Mouse (Mus musculus): Measurements from ENCODE around the gene Pgpep1l. TPM values are rescaled to one million over a fixed set of nuclear protein-coding genes. Genes with fewer than 3 reads are reported as not detected.

Gene Pgpep1l
- polyA plus RNA-seq, 1 experiment from 2014 or later = not detected

DNA sequence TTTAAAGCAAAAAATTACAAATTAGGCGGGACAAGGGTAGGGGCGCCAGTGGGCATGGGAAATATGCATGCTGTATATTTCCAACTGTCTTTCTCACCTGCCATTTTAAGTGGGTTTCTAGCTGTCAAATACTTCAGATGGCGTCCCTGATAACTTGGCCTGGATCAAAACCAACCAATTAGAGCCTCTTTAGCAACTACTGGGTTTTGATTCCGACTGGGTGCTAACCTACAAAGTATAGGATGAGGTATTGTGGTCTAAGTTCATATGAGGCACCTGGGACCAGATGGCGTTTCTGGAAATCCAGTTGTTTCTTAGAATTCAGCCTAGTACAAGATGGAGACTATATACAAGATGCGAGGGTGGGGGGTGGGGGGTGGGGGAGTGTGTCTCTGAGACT lies 7.8 kb upstream of the Pgpep1l start:
- 95% methylated on average over 6 of the region's 6 CpGs for WGBS

DNA sequence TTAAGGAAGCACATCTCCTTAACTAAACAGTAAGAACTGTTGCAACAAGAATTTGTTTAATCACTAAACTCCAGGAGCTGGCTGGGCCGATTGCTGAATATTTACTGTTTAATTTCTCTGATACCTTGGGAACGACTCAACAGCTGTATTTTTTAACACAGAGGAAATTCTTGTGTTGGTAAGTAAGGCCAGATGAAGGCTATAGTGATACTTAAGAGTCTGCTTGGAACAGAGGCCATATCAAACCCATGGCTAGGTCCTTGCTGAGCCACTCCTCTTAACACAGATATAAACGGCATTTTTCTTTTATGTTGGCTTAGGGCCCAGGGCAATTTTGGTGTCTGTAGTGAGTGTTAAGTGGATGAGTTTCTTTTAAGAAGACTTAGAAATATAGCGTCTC lies 6.5 kb upstream of the Pgpep1l start:
- 85% methylated on average over 4 of the region's 4 CpGs for WGBS
- H3K4me1 ChIP-seq (replicated peaks) = peaks cover 10% of the 10 kb centered on the region
- H3K27ac ChIP-seq = no peak overlapping the region
- no peak overlapping the region for H3K9ac ChIP-seq
- H3K4me2 ChIP-seq = no peak overlapping the region
- H3K4me3 ChIP-seq = no peak overlapping the region
- H3K9me3 ChIP-seq = no peaks in the 10 kb centered on the region
- no peak for ATAC-seq (ENCODE audit: low FRiP score)
- no peaks in the 10 kb centered on the region for H3K36me3 ChIP-seq
- peaks cover 17% of the 10 kb centered on the region for H3K27me3 ChIP-seq

More for the DNA sequence above, 7.8 kb upstream of the Pgpep1l start:
- H3K4me2 ChIP-seq = no peak overlapping the region
- no peaks in the 10 kb centered on the region for H3K36me3 ChIP-seq
- peaks cover 16% of the 10 kb centered on the region for H3K4me1 ChIP-seq (replicated peaks)
- peaks cover 25% of the 10 kb centered on the region for H3K27me3 ChIP-seq
- H3K27ac ChIP-seq = no peak overlapping the region
- no peak overlapping the region for H3K9ac ChIP-seq
- H3K4me3 ChIP-seq = no peak overlapping the region
- ATAC-seq (ENCODE audit: low FRiP score) = no peak
- no peaks in the 10 kb centered on the region for H3K9me3 ChIP-seq

DNA sequence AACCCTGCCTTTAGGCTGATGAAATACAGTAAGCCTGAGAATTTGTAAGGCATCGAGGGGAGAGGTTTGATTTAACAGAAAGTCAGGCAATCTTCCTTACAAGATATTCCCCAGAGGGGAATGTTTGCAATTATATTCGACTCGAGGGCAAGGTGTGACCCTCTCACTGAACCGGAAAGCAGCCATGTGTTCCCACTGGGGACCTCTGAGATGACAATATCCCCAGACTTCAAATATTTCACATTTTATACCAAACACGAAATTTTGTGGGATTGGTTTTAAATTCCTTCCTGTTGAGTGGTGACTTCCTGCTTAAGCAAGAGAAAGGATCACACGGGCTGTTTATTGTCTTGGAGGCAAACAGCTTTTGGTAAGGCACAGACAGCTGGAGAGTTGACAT lies 2.7 kb upstream of the Pgpep1l start:
- Histone ChIP-seq H3K4me3 (no peak overlapping the region), H3K4me1 (replicated peaks) (peaks cover 25% of the 10 kb centered on the region), H3K9me3 (no peaks in the 10 kb centered on the region), H3K27me3 (peaks cover 23% of the 10 kb centered on the region; the same call in 1 of the 2 replicates), H3K36me3 (no peaks in the 10 kb centered on the region), H3K27ac (no peak overlapping the region), H3K4me2 (peak overlapping the region; percentile 21; the same call in 1 of the 2 replicates), H3K9ac (no peak overlapping the region)
- no peak for ATAC-seq (ENCODE audit: low FRiP score)
- WGBS = 20% methylated on average over 6 of the region's 6 CpGs

DNA sequence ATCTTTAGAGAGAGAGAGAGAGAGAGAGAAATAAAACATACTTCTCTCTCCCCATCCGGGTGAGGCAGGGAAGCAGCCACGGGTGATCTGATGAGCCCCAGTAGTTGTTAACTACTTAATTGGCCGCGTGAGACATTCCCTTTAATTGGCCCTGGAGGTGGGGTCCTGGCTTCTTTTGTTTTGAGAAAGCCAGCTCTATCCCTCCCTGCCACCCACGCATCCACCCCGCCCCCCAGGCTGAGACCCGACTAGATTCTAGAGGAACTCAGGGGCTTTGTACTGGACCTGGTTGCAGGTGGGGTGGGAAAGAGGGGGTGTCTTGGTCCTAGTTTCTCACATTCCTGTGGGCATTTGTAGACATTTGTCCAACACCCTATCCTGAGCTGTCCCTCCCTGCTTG lies 1.4 kb upstream of the Pgpep1l start:
- H3K9me3 ChIP-seq = no peaks in the 10 kb centered on the region
- no peaks in the 10 kb centered on the region for H3K36me3 ChIP-seq
- peaks cover 23% of the 10 kb centered on the region; the same call in 1 of the 2 replicates for H3K27me3 ChIP-seq
- H3K4me1 ChIP-seq (replicated peaks) = peaks cover 25% of the 10 kb centered on the region
- ATAC-seq (ENCODE audit: low FRiP score) = no peak
- WGBS = 32% methylated on average over 7 of the region's 7 CpGs
- H3K27ac ChIP-seq = no peak overlapping the region
- H3K4me2 ChIP-seq = no peak overlapping the region
- no peak overlapping the region for H3K4me3 ChIP-seq
- H3K9ac ChIP-seq = no peak overlapping the region

DNA sequence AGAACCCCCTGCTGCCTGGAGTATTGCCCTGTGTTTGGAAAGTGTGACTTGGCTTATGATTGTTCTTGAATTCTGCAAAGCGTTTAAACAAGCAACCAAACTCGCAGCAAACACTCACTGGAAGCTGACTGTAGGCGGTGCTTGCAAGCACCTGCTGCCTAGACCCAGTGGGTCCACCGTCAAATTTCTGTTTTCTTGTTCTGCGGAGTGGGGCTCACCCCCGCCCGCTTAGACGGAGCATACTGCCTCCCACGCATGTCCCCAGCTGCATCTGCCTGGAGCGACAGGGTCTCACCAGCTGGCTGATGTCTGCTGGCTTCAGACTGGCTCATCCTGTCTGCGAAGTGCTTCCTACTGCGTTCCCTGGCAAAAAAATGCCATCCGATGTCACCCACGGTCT lies 498 bp upstream of the Pgpep1l start:
- Histone ChIP-seq H3K36me3 (no peaks in the 10 kb centered on the region), H3K4me1 (replicated peaks) (peaks cover 25% of the 10 kb centered on the region), H3K9ac (no peak overlapping the region), H3K9me3 (no peaks in the 10 kb centered on the region), H3K4me2 (peak overlapping the region; percentile 65), H3K4me3 (peak overlapping the region; percentile 28), H3K27ac (no peak overlapping the region), H3K27me3 (peaks cover 23% of the 10 kb centered on the region; the same call in 1 of the 2 replicates)
- 15% methylated on average over 14 of the region's 14 CpGs for WGBS
- ATAC-seq (ENCODE audit: low FRiP score) = 0 out of 2 replicates have a peak, but pooled peaks have one; percentile 50

DNA sequence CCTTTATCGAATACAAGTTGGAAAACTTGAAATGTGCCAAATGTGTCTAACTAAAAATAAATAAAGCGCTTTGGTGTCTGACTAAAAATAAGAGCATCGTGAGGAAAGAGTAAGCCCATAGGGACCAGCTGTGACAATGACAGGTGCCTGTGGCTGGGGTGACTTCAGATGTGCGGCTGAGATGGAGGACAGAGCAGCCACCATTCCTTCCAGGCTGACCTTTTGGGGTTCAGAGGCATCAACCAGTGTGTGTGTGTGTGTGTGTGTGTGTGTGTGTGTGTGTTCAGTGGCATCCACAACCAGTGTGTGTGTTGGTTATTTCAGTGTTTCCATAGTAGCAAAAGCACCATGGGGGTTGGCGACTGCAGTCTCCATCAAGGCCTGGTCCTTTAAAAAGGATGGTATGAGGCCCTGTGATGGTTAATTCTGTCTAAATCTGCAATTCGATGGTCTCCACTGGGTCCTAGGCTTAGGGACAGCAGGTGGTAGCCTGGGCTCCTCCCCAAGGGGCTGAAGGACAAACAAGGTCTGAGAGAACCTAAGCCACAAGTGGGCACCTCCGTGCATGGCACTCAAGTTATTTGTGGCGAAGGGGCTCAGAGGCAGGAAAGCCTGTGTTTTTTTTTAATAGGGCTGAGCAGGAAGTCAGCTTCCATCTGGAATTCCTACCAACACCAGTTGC lies 546 bp downstream of the Pgpep1l start:
- Histone ChIP-seq H3K4me1 (replicated peaks) (peaks cover 25% of the 10 kb centered on the region), H3K27me3 (peaks cover 23% of the 10 kb centered on the region; the same call in 1 of the 2 replicates), H3K9ac (0 out of 2 replicates have a peak overlapping the region, but pooled peaks have one; percentile 26), H3K36me3 (no peaks in the 10 kb centered on the region), H3K9me3 (no peaks in the 10 kb centered on the region), H3K27ac (no peak overlapping the region), H3K4me2 (peak overlapping the region; percentile 65), H3K4me3 (peak overlapping the region; percentile 28)
- WGBS = 50% methylated on average over 8 of the region's 8 CpGs
- no peak for ATAC-seq (ENCODE audit: low FRiP score)

DNA sequence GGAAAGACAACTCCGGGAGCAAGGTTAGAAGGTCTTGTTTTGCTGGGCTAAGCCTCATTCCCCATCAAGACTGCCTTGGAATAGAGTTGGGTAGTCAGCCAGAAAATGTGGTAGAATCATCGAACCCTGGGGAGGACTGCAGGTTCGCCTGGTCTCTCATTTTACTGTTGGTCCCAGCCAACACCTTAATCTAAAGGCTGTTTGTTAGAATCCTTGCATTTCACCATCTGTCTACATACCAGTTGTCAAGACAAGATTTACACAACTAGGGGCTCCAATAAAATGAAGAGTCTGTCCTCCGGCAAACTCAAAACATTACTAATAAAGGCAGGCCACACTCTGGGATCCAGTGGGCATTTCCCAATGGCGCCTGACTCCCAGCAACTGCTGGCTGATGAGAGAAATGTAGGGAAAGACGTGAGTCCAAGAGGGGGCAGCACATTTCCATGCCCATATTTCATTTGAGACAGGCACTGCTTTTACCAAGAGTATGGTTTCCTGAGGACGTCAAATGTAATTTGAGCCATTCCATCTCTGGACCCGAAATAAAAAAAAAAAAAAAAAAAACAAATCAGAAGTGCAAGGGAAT lies 1.3 kb downstream of the Pgpep1l start:
- Histone ChIP-seq H3K4me3 (no peak overlapping the region), H3K4me2 (no peak overlapping the region), H3K4me1 (replicated peaks) (peaks cover 25% of the 10 kb centered on the region), H3K9ac (no peak overlapping the region), H3K27ac (no peak overlapping the region), H3K9me3 (no peaks in the 10 kb centered on the region), H3K27me3 (peaks cover 23% of the 10 kb centered on the region; the same call in 1 of the 2 replicates), H3K36me3 (no peaks in the 10 kb centered on the region)
- WGBS = 62% methylated on average over 8 of the region's 8 CpGs
- ATAC-seq (ENCODE audit: low FRiP score) = no peak

DNA sequence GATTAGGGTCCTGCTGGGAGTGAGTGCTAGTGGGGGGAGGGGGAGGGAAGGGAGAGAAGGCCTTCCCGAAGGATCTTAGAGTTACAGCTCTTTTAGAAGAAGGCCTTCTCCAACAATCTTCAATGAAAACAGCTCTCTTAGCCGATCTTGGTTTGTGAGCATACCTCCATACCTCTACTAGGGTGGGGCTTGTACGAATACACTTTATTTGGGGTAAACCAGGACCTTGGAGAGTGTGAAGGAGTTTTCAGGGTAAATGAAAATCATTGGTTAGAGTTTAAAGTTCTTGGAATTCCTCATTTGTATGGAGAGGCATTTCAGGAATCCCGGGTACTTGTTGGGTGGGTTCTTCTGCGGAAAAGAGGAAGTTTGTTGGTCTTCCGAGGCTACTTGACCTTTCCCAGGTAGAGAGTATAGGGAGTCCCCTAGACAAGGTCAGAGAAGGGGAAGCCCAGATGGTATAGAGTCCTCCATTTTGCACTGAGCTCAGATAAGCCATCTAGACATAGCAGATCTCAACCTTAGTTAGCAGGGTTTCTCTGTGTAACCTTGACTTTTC lies 4.4 kb downstream of the Pgpep1l start:
- Histone ChIP-seq H3K4me3 (no peak overlapping the region), H3K36me3 (no peaks in the 10 kb centered on the region), H3K27me3 (peaks cover 14% of the 10 kb centered on the region; the same call in 1 of the 2 replicates), H3K4me1 (replicated peaks) (peaks cover 13% of the 10 kb centered on the region), H3K4me2 (no peak overlapping the region), H3K27ac (no peak overlapping the region), H3K9me3 (no peaks in the 10 kb centered on the region), H3K9ac (no peak overlapping the region)
- ATAC-seq (ENCODE audit: low FRiP score) = no peak
- WGBS = 78% methylated on average over 6 of the region's 6 CpGs

DNA sequence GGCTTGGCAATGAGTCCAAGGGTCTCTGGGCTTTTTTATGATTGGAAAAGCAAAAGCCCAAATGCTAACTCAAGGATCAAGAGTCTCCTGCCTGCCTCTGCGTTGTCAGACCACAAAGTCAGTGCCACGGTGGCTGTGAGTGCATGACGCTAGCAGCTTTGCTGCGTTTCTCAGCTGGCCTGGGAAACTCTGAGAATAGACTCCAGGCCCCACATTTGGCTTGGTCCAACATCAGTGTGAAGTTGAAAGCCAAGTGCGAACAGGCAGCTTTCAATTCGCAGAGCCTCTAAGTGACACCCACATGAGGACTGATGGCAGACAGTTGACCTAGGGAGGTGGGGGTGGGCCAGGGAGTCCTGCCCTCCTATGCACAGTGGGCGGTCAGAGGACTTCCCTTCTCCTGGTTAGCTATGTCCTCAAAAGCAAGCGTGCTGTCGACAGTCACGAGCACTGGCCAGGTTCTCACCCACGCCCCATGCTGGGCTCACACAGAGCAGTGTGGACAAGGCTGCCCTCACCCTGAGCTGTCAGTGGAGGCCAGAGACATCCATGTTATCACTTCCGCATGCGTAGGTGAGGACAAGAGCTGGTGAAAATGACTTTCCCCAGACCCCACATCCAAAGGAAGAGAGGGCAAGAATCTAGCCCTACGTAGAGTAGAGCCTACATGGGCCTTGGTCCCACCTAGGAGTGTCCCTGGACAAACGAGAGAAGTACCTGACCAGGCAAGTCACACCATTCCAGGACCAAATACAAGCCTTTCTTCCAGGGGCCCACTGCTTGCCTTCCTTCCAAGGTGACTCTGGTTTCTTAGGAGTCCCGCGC lies 5.5 kb downstream of the Pgpep1l start:
- Histone ChIP-seq H3K27me3 (peaks cover 3% of the 10 kb centered on the region; the same call in 1 of the 2 replicates), H3K9ac (no peak overlapping the region), H3K4me2 (no peak overlapping the region), H3K36me3 (no peaks in the 10 kb centered on the region), H3K4me1 (replicated peaks) (peaks cover 3% of the 10 kb centered on the region; the same call in 1 of the 2 replicates), H3K9me3 (no peaks in the 10 kb centered on the region), H3K4me3 (no peak overlapping the region), H3K27ac (no peak overlapping the region)
- WGBS = 83% methylated on average over 17 of the region's 17 CpGs
- no peak for ATAC-seq (ENCODE audit: low FRiP score)

DNA sequence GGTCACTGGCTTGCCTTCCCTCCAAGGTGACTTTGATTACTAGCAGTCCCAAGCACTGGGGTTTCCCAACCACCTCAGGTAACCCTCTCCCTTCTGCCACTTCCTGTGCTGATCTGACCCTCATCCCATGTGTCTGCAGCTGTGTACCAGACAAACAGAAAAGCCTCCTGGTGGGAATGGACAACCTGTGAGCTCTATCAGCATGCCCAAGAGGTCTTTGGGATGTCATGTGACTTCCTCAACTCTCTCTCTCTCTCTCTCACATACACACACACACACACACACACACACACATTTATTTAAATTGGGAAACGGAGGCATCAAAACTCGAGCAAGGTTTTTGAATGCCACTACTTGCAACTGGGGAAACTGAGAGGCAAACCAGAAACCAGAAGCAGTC lies 6.3 kb downstream of the Pgpep1l start:
- Histone ChIP-seq H3K4me3 (no peak overlapping the region), H3K36me3 (no peaks in the 10 kb centered on the region), H3K4me1 (replicated peaks) (no peaks in the 10 kb centered on the region), H3K9me3 (no peaks in the 10 kb centered on the region), H3K27ac (no peak overlapping the region), H3K27me3 (no peaks in the 10 kb centered on the region), H3K9ac (no peak overlapping the region), H3K4me2 (no peak overlapping the region)
- ATAC-seq (ENCODE audit: low FRiP score) = no peak
- 61% methylated on average over 2 of the region's 2 CpGs for WGBS

DNA sequence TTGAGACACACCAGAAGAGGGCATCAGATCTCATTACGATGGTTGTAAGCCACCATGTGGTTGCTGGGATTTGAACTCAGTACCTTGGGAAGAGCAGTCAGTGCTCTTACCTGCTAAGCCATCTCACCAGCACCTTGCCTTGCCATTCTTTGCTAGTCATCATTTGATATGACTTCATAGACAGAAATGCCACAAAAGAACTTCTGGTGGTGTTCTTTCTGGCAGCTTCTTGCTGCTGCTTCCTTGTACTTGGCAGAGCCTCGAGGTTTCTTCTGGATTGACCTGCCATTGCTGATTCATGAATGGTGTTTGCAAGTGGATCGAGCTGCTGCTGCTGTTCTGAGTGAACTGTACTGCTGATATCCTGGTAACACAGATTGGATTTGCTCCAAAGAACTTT lies 13.1 kb downstream of the Pgpep1l start:
- H3K9me3 ChIP-seq = no peaks in the 10 kb centered on the region
- 94% methylated on average over 3 of the region's 3 CpGs for WGBS
- no peak overlapping the region for H3K9ac ChIP-seq
- H3K4me2 ChIP-seq = no peak overlapping the region
- no peak overlapping the region for H3K4me3 ChIP-seq
- H3K27ac ChIP-seq = no peak overlapping the region
- no peaks in the 10 kb centered on the region for H3K36me3 ChIP-seq
- no peak for ATAC-seq (ENCODE audit: low FRiP score)
- H3K27me3 ChIP-seq = no peaks in the 10 kb centered on the region
- no peaks in the 10 kb centered on the region for H3K4me1 ChIP-seq (replicated peaks)

DNA sequence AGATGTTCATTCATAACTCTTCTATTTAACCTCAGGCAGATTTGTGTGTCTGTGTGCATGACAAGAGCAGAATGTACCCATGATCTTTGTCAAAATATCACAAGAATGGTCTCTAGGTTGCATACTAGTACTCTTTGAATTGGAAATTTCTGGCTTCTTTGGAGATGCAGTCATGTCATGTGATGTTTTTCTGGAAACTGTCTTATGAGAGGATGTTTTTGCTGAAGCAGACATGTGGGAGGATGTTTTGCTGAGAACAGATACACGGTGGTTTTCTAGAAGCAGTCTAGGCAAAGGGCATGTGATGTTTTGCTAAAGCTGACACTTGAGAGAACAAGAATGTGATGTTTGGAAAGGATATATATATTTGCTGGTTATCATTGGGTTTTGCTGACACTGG lies 13.6 kb downstream of the Pgpep1l start:
- Histone ChIP-seq H3K27ac (no peak overlapping the region), H3K9me3 (no peaks in the 10 kb centered on the region), H3K36me3 (no peaks in the 10 kb centered on the region), H3K27me3 (no peaks in the 10 kb centered on the region), H3K4me2 (no peak overlapping the region), H3K4me1 (replicated peaks) (no peaks in the 10 kb centered on the region), H3K9ac (no peak overlapping the region), H3K4me3 (no peak overlapping the region)
- no peak for ATAC-seq (ENCODE audit: low FRiP score)
- WGBS = 85% methylated on average over 1 of the region's 1 CpGs

All from hindbrain, embryonic 13.5 days (tissue).